Mouse (Mus musculus) spleen, embryonic (tissue): Measurements from ENCODE around the gene Il12rb2.

Experiments
- CTCF ChIA-PET: fragments of 350-600 bp; sonication (Branson Sonifier 250); formaldehyde crosslinking; loops from one replicate; lab custom pipeline; 2022; lab: Charles Lee

Gene Il12rb2

GRCm38 (mm10) chr6:67296126-67296525 is 79.9 kb downstream of the Il12rb2 start:
- CTCF ChIA-PET = no interaction called here

GRCm38 (mm10) chr6:67292042-67292623 is 83.9 kb downstream of the Il12rb2 start:
- CTCF ChIA-PET = interaction anchor here (0.7 kb wide), 1 partner anchor 121 kb away, joined by 4 read pairs; no protein-coding TSS in a partner anchor

GRCm38 (mm10) chr6:67282897-67283296 is 93.1 kb downstream of the Il12rb2 start:
- CTCF ChIA-PET = no interaction called here

GRCm38 (mm10) chr6:67281614-67282197 is 94.3 kb downstream of the Il12rb2 start:
- CTCF ChIA-PET = no interaction called here

GRCm38 (mm10) chr6:67277944-67278343 is 98.0 kb downstream of the Il12rb2 start:
- CTCF ChIA-PET = interaction anchor here (0.6 kb wide), 1 partner anchor 26 kb away, joined by 5 read pairs; no protein-coding TSS in a partner anchor

- CTCF ChIA-PET = interaction anchor here (0.7 kb wide), 1 partner anchor 20 kb away, joined by 3 read pairs; no protein-coding TSS in a partner anchor
Observed at GRCm38 (mm10) chr6:67269459-67269858, 106.5 kb downstream of the Il12rb2 start.

GRCm38 (mm10) chr6:67268983-67269382 is 107.0 kb downstream of the Il12rb2 start:
- CTCF ChIA-PET = interaction anchor here (0.7 kb wide), 1 partner anchor 21 kb away, joined by 3 read pairs; no protein-coding TSS in a partner anchor

GRCm38 (mm10) chr6:67268245-67268612 is 107.8 kb downstream of the Il12rb2 start:
- CTCF ChIA-PET = no interaction called here

GRCm38 (mm10) chr6:67267408-67268244 is 108.4 kb downstream of the Il12rb2 start:
- CTCF ChIA-PET = no interaction called here

- CTCF ChIA-PET = no interaction called here
Observed at GRCm38 (mm10) chr6:67266664-67267407, 109.2 kb downstream of the Il12rb2 start.

- CTCF ChIA-PET = no interaction called here
Observed at GRCm38 (mm10) chr6:67266159-67266657, 109.8 kb downstream of the Il12rb2 start.

- CTCF ChIA-PET = no interaction called here
Observed at GRCm38 (mm10) chr6:67264935-67265334, 111.1 kb downstream of the Il12rb2 start.

GRCm38 (mm10) chr6:67251095-67251494 is 124.9 kb downstream of the Il12rb2 start:
- CTCF ChIA-PET = interaction anchor here (0.6 kb wide), 1 partner anchor 27 kb away, joined by 5 read pairs; no protein-coding TSS in a partner anchor

GRCm38 (mm10) chr6:67244451-67244850 is 131.5 kb downstream of the Il12rb2 start:
- CTCF ChIA-PET = no interaction called here

GRCm38 (mm10) chr6:67243765-67244420 is 132.1 kb downstream of the Il12rb2 start:
- CTCF ChIA-PET = no interaction called here
